Mouse (Mus musculus): ENCODE data around the gene Med18.

DNA sequence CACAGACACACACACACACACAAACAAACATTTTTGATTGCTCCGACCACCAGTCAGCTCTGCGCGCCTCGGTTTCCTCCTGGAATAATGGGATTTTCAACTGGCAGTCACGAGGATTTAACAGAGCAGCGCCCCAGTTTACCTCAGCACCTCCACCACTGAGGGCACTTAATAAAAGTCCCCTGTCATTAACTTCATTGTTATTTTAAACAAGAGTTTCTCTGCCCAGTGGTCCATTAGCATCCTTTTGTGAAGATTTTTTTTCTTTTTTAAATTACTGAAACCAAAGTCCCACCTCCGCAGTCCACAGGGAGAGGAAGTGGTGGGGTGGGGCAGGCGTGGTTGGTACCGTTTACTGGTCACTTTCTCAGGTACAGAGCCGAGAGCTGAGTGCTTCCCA, 42.1 kb upstream of the Med18 start:
- TF ChIP-seq CTCF (IDR thresholded peaks at IDR 0.05; ENCODE audit: borderline replicate concordance, control insufficient read depth, extremely low read depth, insufficient read depth, low read length, poor library complexity) (no peak), POLR2A (IDR thresholded peaks at IDR 0.05; ENCODE audit: control insufficient read depth, extremely low read depth, insufficient read depth, low read length, poor library complexity) (no peak)

All from thymus, adult 2 months (tissue).